Mouse (Mus musculus): ENCODE results near the gene Il23r.

DNA sequence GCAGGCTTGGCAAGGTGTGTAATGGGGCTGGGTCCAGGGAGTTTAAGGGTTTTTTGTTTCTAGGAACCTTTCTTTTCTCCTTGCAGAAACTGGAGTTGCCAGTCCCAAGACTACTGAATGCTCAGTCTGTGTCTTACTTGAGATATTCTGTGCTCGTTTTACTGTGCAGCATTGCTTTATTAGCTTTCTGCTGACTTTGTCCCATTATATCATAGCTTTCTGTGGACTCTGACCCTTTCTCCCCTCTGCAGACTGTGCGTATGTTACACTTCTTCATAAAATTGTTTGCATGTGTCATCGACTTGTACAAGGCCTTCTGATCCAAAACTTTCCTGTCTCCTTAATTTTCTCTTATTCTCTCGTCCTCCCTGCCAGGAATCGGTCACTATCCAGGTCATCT lies 34.7 kb upstream of the Il23r start:
- TF ChIP-seq CTCF (IDR thresholded peaks at IDR 0.05; ENCODE audit: control insufficient read depth, insufficient read depth, low read length) (no peak), POLR2A (IDR thresholded peaks at IDR 0.05; ENCODE audit: borderline replicate concordance, control insufficient read depth, low read depth, low read length) (no peak)
